Mouse (Mus musculus) neutrophil, adult 5-6 weeks (primary cell): ENCODE results near the gene Kifc5b. TPM values are rescaled to one million over a fixed set of nuclear protein-coding genes. Genes with fewer than 3 reads are reported as not detected.

Experiments used
- ATAC-seq: fragments of 151-379, 151-347 bp; 2 replicates; pipeline ENCODE4 v1.8.0; 2017; ENCODE audit warnings: mild to moderate bottlenecking, moderate TSS enrichment; ENCODE audit not compliant: insufficient number of reproducible peaks, poor library complexity, low FRiP score, severe bottlenecking; ENCODE audit errors: extremely low read depth
- total RNA-seq: library from RNA; stranded (forward); fragments of 200-1000 nt; gene quantifications from 2 replicates; pipeline ENCODE4 v1.2.3, GENCODE M21; 2017

The Kifc5b gene
- total RNA-seq, 1 experiment from 2014 or later = 6.8 TPM

GRCm38 (mm10) chr17:26941031-26941789 lies 24.3 kb downstream of the Kifc5b start, which contains the start of gene Syngap1:
Gene Syngap1 (plus strand): TSS chr17:26941253.
- no peak for ATAC-seq

GRCm38 (mm10) chr17:26941841-26942570 lies 25.1 kb downstream of the Kifc5b start:
- no peak for ATAC-seq

GRCm38 (mm10) chr17:26945824-26946495 lies 29.1 kb downstream of the Kifc5b start:
- ATAC-seq = no peak

GRCm38 (mm10) chr17:26946567-26946966 lies 29.7 kb downstream of the Kifc5b start:
- no peak for ATAC-seq

- ATAC-seq = no peak
These were observed 30.6 kb downstream of the Kifc5b start for GRCm38 (mm10) chr17:26947231-26948100.

- ATAC-seq = no peak
These were observed 31.6 kb downstream of the Kifc5b start for GRCm38 (mm10) chr17:26948316-26949050.

GRCm38 (mm10) chr17:26949051-26949577 lies 32.2 kb downstream of the Kifc5b start:
- no peak; the same call in 1 of the 2 replicates for ATAC-seq

GRCm38 (mm10) chr17:26949866-26950265 lies 33.0 kb downstream of the Kifc5b start:
- no peak for ATAC-seq

- no peak for ATAC-seq
These were observed 33.8 kb downstream of the Kifc5b start for GRCm38 (mm10) chr17:26950560-26951288.

- peak; percentile 63 for ATAC-seq
These were observed 34.5 kb downstream of the Kifc5b start for GRCm38 (mm10) chr17:26951406-26951805.

- no peak for ATAC-seq
These were observed 35.3 kb downstream of the Kifc5b start for GRCm38 (mm10) chr17:26951952-26952877.

GRCm38 (mm10) chr17:26953201-26953600 lies 36.3 kb downstream of the Kifc5b start:
- no peak for ATAC-seq

GRCm38 (mm10) chr17:26953726-26954125 lies 36.8 kb downstream of the Kifc5b start:
- no peak for ATAC-seq

GRCm38 (mm10) chr17:26956309-26956708 lies 39.4 kb downstream of the Kifc5b start:
- ATAC-seq = no peak

GRCm38 (mm10) chr17:26956895-26957294 lies 40.0 kb downstream of the Kifc5b start:
- ATAC-seq = no peak

- no peak for ATAC-seq
These were observed 41.0 kb downstream of the Kifc5b start for GRCm38 (mm10) chr17:26957872-26958271.
